Mouse (Mus musculus) gastrocnemius, postnatal 36 days (tissue): ENCODE data around the gene Crb1. TPM values are rescaled to one million over a fixed set of nuclear protein-coding genes. Genes with fewer than 3 reads are reported as not detected.

ENCODE experiments used
- DNase-seq, 2 experiments: peaks; one replicate each; pipeline ENCODE4 v3.0.0; 2022
- intact Hi-C: fragments of 180-260 bp; cut with DNase I; formaldehyde crosslinking; loops from one replicate; pipeline ENCODE4 v1.15.1; 2025
- total RNA-seq, 2 experiments: library from RNA; stranded (reverse); gene quantifications; 2 replicates each; pipeline ENCODE4 v1.2.3; 2021

Gene Crb1
- total RNA-seq, 2 experiments from 2014 or later, result not detected

DNA sequence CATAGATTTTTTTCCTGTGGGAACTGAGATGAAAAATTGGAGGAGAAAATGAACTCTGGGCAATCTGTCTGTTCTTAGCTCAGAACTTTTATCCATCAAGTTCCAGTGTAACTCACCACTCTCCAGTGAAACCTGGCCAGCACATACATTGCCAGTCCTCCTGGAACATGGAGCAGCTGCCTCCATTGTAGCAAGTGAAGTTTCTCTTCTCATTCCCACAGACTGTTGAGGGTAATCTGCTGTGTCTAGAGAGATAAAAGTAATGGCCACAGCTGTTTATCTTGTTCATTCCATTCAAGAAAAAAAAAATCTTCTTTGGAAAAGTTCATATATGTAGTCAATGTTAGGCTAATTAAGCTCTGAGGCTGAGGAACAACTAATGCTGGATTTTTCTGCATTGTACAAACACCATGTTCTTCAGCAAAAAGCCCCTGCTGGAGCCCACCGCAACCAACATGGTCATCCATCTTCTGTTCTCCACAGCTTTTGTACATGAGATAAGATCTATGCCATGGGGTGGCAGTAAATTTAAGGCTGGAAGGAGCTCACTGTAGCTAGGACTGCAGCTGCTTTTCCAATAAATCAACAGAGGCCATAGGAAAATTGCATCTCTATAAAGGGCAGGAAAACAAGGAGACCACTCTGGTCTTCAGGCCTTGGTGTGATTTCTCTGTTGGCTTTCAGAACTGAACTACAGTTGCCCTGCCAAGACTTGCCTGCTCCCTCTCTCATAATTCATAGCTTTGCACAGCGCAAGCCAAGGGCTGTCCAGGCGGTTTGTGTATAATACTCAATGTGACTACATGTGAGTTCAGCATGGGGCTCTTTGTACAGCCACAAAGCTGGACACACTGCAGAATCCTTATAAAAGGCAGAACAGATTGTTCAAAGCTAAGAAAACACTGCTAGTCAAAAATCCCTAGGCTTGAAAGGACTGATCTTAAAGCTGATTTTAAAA is 142.0 kb downstream of the Crb1 start:
- intact Hi-C loops, result no loop called here
- DNase-seq, result no peak

- DNase-seq, result no peak
- intact Hi-C loops, result no loop called here
These were observed 144.3 kb downstream of the Crb1 start for GRCm38 (mm10) chr1:139232636-139233035.

DNA sequence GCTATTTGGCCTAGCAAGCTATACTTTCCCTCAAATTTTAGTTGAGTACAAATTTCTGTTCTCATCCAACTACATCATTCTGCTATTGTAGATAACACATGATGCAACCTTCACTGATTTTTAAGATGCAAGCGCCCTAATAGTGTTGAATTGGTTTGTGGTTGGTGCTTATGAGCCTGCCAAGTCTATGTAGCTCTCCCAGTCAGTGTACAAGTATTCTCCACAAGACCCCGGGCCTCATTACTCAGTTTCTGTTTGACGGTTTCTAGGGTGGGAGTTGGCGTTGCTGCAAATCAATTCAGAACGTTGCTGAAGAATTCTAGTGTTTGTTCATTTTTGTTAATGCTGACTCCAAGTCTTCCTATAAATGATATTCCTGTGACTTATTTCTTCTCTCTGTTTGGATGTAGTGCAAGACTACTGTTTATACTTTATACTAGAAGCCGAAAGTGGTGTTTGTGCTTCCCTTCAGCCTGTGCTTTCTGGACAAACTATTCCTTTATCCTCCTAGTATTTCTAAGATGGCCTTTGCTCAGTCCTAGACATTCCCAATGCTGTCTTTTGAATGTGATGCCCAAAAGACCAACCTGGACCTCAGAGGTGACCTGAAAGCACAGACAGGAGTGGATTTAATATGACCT is 152.5 kb downstream of the Crb1 start:
- intact Hi-C loops, result no loop called here
- DNase-seq, result no peak

DNA sequence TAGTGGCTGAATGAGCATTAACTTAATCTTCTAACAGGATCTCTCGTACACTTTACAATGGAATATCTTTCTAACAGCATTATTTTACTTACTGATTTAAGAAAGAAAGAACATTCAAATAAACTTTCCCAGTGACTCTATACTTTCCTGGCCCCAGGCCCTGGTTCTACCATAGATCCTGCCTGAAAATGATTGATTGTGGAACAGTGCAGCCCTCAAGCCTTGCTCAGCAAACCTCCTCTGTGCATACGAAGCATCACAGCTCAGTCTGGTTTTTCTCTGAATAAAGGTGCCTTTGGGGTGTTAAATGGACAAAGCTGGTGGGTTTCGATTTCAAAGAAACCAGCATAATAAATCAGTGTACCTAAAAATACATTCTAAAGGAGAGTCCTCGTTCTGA is 153.1 kb downstream of the Crb1 start:
- intact Hi-C loops, result no loop called here

DNA sequence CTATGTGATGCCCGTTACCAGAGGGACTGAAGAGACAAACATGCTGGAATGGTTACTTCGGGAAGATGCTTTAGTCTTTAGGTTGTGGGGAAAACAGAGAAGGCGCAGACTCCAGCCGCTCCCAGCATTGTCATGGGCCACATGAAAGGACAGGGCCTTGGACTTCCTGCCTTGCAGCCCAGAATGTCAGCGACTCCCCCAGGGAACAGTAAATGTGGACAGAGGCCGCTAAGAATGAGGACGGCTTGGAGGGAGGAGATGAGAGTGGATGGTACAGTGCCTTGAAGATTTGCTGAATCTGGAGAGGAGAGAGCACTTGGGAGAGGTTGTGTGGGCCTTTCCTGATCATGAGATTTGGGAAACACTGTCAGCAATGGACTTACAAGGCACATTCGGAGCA is 161.6 kb downstream of the Crb1 start:
- DNase-seq, result no peak
- intact Hi-C loops, result no loop called here

More for the DNA sequence above, 153.1 kb downstream of the Crb1 start:
- no peak for DNase-seq

- DNase-seq, result no peak
- intact Hi-C loops, result no loop called here
These were observed 166.4 kb downstream of the Crb1 start for GRCm38 (mm10) chr1:139210505-139210904.

- no peak for DNase-seq
- intact Hi-C loops, result no loop called here
These were observed 167.1 kb downstream of the Crb1 start for GRCm38 (mm10) chr1:139209796-139210195.

DNA sequence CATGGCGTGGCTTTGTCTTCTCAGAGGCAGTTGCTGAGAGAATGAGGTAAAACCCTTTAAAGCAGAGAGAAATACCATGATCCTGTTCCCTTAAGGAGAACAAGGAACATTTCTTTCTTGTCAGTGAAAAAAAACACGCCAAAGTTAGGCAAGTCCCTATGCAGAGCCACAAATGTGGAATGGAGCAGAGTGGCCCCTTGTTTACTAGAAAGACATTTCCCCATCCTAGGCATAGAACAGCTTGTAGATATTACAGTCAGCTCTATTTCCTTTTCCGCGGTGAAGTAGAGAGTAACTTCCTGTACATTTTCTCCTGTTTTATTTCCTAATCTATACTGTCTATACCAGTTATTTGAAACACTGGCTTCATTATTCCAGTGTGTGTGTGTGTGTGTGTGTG is 170.6 kb downstream of the Crb1 start:
- intact Hi-C loops, result no loop called here
- DNase-seq, result no peak

DNA sequence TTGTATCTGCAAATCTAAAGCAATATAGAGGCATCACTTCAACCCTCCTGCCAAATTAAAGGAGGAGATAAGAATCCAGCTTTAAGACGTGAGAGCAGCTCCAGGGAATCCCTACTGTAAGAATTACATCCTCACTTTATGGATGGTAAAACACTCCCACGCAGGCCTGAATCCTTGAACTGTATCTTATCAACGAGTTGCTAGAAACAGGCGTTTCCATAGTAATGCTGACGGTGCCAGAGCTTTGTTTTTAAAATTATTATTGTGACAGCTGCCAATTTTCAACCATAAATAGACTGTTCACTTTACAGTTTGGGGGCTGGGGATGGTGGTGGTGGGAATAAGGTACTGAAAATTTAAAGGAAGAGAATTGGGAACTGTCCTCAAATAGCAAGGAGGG is 173.9 kb downstream of the Crb1 start:
- intact Hi-C loops, result no loop called here
- DNase-seq, result no peak

DNA sequence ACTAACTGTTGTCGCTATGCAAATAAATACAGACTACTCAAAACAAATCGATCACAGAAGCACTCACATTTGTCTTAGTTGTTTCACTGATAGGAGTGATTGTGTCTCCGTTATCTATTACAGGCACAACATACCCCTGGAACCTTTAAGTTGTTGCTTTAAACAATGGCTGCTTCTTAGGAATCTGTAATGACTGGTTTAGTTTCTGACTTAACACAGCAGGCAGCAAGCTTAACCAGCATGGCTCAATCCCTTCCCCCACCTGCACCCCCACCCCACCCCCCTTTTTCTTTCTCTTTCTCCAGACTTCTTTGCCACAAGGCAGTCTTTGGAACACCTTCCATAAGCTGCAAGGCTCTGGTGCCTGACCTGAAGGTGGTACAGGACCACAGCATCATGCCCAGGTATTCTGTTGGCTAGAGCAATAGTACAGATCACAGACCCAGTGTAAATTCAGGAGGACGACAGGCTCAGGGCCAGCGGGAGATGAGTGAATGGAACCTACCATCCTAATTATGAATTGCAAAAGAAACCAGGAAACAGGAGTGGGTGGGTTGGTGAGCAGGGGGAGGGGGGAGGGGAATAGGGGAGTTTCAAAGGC is 182.4 kb downstream of the Crb1 start:
- DNase-seq, result no peak
- intact Hi-C loops, result no loop called here

DNA sequence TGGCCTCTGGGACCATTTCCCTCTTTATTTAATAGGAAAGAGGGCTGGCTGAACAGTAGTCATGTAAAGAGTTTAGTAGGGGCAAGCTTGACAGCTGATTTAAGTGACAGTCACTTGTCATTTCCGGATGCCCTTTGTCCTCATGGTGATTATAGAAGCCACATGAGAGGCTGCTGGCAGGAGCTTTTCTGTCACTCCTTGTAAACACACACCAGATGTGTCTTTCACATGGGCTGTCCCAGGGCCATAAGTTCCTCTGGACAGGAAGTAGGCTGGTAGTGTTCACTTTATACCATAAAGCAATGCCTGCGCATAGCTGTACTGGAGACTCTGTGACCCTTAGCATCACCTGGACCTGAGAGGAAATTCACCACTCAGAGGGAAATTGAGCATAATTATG is 182.9 kb downstream of the Crb1 start:
- intact Hi-C loops, result no loop called here
- DNase-seq, result no peak

GRCm38 (mm10) chr1:139192635-139193034 is 184.3 kb downstream of the Crb1 start:
- intact Hi-C loops, result no loop called here
- no peak for DNase-seq

DNA sequence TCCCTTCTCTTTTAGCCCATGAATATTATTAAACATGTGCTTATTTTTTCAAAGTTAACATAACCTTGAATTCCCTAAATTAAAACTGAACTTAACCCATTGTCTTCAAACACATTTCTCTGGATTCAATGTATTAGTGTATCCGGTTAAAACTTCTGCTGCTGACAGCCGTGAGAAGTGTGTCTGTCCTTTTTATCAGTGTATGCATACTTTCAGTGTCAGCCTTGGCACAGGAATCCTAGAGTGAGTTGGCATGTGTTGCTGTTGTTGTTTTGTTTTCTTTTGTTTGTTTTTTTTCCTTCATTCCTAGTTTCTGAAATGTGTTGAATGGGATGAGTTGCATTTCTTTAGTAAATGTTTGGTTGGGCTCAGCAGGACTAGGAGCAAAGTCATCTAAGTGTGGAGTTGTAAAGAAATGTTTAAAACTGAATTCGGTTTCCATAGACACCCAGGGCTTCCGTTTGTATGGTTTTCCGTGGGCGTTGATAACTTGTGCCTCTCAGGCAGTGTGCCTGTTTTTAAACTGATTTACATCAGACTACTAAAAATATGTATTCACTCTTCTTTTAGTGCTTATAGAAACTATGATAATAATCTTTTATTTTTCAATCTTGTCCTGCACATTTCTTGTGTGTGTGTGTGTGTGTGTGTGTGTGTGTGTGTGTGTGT is 196.3 kb downstream of the Crb1 start:
- intact Hi-C loops, result no loop called here
- no peak for DNase-seq

DNA sequence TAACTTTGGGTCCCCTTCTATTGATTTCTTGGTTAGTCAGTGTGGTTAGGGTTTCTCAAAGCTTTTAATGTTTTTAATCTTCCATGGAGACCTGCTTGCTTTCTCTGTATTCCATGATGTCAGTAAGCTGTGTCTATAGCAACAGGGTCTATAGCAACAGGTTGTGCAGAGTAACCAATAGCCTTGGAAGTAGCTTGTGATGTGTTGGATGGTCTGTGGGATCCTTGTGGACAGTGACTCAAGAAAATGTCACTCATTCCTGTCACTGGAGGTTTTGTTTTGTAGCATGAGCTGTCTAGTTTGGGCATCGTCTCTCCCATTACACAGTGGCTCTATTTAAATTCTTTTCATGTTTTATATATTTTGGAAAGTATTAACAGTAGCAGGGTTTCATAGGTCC is 197.2 kb downstream of the Crb1 start:
- intact Hi-C loops, result no loop called here
- DNase-seq, result no peak

GRCm38 (mm10) chr1:139174058-139174832 is 202.7 kb downstream of the Crb1 start:
- no peak for DNase-seq
- intact Hi-C loops, result no loop called here

DNA sequence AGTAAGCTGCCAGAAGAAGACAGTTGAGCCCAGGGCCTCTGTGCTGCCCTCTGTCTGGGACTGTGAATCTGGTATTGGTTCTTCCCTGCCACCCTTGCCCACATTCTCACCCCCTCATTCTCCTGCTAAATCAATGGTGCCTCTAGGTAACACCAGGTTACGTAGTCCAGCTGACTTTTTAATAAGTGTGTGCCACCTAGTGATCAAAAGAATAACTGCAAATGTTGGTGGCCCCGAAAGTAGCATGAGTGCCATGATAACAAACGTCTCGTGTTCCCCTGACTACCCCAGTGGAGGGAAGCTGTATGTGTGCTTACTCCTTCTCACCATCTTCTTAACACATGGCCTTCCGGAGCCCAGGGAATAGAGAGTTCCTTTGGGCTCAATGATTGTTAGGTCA is 214.1 kb downstream of the Crb1 start:
- intact Hi-C loops, result no loop called here
- DNase-seq, result no peak

DNA sequence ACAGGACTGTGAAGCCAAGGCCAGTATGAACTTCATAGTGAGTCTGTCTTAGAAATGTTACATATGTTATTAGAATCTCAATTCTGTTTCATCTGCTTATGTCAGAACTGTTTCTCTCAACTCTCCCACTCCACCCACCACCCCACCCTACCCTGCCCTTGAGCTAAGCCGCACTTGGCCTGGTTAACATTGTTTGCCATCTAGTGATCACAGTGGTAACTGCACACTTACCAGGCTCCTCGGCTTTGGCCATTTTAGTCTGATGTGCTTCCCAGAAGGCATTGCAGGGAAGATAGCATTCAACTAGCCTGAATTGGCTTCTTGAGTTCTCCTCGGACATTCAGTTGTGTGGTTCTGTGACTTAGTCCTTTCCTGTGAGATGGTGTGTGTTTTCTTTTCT is 215.3 kb downstream of the Crb1 start:
- intact Hi-C loops, result no loop called here
- DNase-seq, result no peak

- no peak for DNase-seq
- intact Hi-C loops, result loop anchor here (5.0 kb wide), 1 partner anchor 319 kb away; no protein-coding TSS in a partner anchor
These were observed 220.5 kb downstream of the Crb1 start for GRCm38 (mm10) chr1:139156397-139156796.

- intact Hi-C loops, result no loop called here
These were observed 223.4 kb downstream of the Crb1 start for GRCm38 (mm10) chr1:139153493-139153892.

DNA sequence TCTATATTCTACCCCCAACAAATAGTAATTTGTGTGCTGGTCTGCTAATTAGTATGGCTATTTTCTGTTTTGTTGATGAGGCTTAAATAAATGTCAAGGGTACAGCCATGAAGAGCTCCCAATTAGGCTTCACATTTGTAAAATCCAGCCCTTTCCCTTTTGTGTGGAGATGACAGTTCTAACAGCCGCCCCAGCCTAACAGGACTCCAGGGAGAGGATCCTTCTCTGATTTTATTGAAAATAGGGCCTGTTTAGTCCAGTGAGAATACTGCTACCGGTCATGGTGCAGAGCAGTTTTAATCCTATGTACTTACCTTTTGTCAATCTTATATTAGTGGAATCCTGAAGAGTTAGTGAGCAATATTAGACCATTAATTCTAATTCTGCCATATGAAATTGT is 223.9 kb downstream of the Crb1 start:
- intact Hi-C loops, result no loop called here
- no peak for DNase-seq

More at GRCm38 (mm10) chr1:139153493-139153892, 223.4 kb downstream of the Crb1 start:
- DNase-seq, result no peak
